Mouse (Mus musculus): ENCODE results near the gene Bmp3. TPM values are rescaled to one million over a fixed set of nuclear protein-coding genes. Genes with fewer than 3 reads are reported as not detected.

Bmp3 gene
- polyA plus RNA-seq, 1 experiment from 2014 or later: 1.6 TPM

DNA sequence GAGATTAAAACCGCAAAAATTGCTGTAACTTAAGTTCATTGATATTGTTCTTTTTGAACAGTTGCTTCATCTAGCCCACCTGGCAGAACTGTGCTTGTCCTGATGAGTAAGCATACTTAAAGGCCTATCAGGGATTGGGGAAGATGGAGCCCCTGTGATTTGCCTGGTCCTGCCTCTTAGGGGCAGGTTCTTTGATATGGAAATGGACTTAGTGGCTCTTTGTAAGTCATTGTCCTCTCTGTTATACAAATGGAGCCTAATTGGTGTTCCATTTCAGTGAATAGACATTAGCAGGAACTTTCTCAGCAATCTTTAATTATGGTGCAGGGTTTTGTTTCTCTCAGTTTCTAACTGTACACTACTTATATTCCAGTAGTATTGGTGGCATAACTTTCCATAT lies 67.4 kb downstream of the Bmp3 start:
- Histone ChIP-seq H3K9ac (replicated peaks) (no peak overlapping the region), H3K27me3 (no peaks in the 10 kb centered on the region)
- 36% methylated on average over 1 of the region's 1 CpGs for WGBS

DNA sequence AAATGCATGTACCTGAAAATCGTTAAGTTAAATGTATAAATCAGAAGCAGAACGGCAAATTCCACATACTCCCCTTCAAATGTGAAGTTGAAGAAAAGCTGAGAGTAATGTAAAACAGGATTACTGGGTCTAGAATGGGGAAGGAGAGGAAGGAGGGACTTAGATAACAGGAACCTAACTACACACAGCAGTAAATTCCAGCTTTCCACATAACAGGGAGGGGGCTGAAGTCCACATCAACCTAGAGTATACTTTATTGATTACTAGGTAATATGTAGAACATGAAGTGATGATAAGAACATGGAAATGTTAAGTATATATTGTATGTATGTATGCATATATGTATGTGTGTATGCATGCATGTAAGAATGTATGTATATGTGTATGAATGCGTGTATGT lies 68.7 kb downstream of the Bmp3 start:
- no peak for ATAC-seq (replicated peaks)
- Histone ChIP-seq H3K4me2 (replicated peaks) (no peak overlapping the region), H3K9me3 (no peaks in the 10 kb centered on the region), H3K4me1 (peaks cover 11% of the 10 kb centered on the region), H3K4me3 (no peak overlapping the region), H3K27ac (replicated peaks) (no peak overlapping the region), H3K9ac (replicated peaks) (no peak overlapping the region), H3K27me3 (no peaks in the 10 kb centered on the region), H3K36me3 (no peaks in the 10 kb centered on the region)
- WGBS: 90% methylated on average over 3 of the region's 3 CpGs

More for the DNA sequence above, 67.4 kb downstream of the Bmp3 start:
- Histone ChIP-seq H3K27ac (replicated peaks) (no peak overlapping the region), H3K36me3 (no peaks in the 10 kb centered on the region), H3K4me1 (peaks cover 11% of the 10 kb centered on the region), H3K9me3 (no peaks in the 10 kb centered on the region), H3K4me2 (replicated peaks) (no peak overlapping the region), H3K4me3 (no peak overlapping the region)
- no peak for ATAC-seq (replicated peaks)

Other genes with a start within 250 kb of the Bmp3 start
- gene Prkg2, start 182.9 kb downstream of the Bmp3 start, polyA plus RNA-seq (2015; fragmentation: Nextera tagmentation; extraction: Ambion mirVana): 0.84 and 1.1 TPM in 2 replicates